Mouse (Mus musculus) neural tube, embryonic 15.5 days (tissue): Measurements from ENCODE around the gene Gm21969. TPM values are rescaled to one million over a fixed set of nuclear protein-coding genes. Genes with fewer than 3 reads are reported as not detected.

Experiments used
- ATAC-seq: fragments of 200-750 bp; cut with Nextera tagmentation; 2 replicates; pipeline ENCODE4 v1.8.0; 2017; ENCODE audit warnings: mild to moderate bottlenecking, moderate TSS enrichment, moderate library complexity; ENCODE audit not compliant: low FRiP score
- H3K27ac ChIP-seq: fragments of 300-500 bp; sonication (generic); replicated peaks from 2 replicates; pipeline ENCODE4 v1.5.1; 2015; ENCODE audit warnings: mild to moderate bottlenecking, inconsistent platforms
- H3K27me3 ChIP-seq: fragments of 300-500 bp; sonication (generic); replicated peaks from 2 replicates; pipeline ENCODE4 v1.6.1; 2015; ENCODE audit warnings: inconsistent platforms
- H3K36me3 ChIP-seq: fragments of 300-500 bp; sonication (generic); 2 replicates; pipeline ENCODE4 v1.6.1; 2015; ENCODE audit warnings: inconsistent platforms
- H3K4me1 ChIP-seq: fragments of 300-500 bp; sonication (generic); 2 replicates; pipeline ENCODE4 v1.6.1; 2015; ENCODE audit warnings: inconsistent platforms
- H3K4me2 ChIP-seq: fragments of 300-500 bp; sonication (generic); 2 replicates; pipeline ENCODE4 v1.6.1; 2015; ENCODE audit warnings: inconsistent platforms, mild to moderate bottlenecking, moderate library complexity
- H3K4me3 ChIP-seq: fragments of 300-500 bp; sonication (generic); replicated peaks from 2 replicates; pipeline ENCODE4 v1.5.1; 2015; ENCODE audit warnings: mild to moderate bottlenecking, inconsistent platforms
- H3K9ac ChIP-seq: fragments of 300-500 bp; sonication (generic); replicated peaks from 2 replicates; pipeline ENCODE4 v1.6.1; 2015; ENCODE audit warnings: mild to moderate bottlenecking, inconsistent platforms
- H3K9me3 ChIP-seq: fragments of 300-500 bp; sonication (generic); replicated peaks from 2 replicates; pipeline ENCODE4 v1.6.1; 2016; ENCODE audit warnings: inconsistent platforms
- WGBS: fragments of 180-500 bp; shearing (Covaris S2); methylation state at CpG from one replicate; pipeline ENCODE4 v1.1.7; 2015; ENCODE audit warnings: mixed read lengths; 5-methylcytosine and 5-hydroxymethylcytosine counted together
- polyA plus RNA-seq: library from polyadenylated mRNA; unstranded; fragments of >200 nt; fragmentation: Nextera tagmentation; extraction: Ambion mirVana; gene quantifications from 2 replicates; pipeline ENCODE4 v1.2.1, GENCODE M21; 2015

Gene Gm21969
- polyA plus RNA-seq, 1 experiment from 2014 or later, result not detected

GRCm38 (mm10) chr4:139601519-139602356 is 1.2 kb upstream of the Gm21969 start:
- peaks cover 22% of the 10 kb centered on the region for H3K36me3 ChIP-seq
- H3K27ac ChIP-seq, result peak overlapping the region; percentile 38; the same call in 1 of the 2 replicates
- no peak for ATAC-seq
- WGBS, result 60% methylated on average over 7 of the region's 7 CpGs
- H3K27me3 ChIP-seq, result no peaks in the 10 kb centered on the region
- no peak overlapping the region for H3K4me3 ChIP-seq
- peaks cover 64% of the 10 kb centered on the region for H3K4me1 ChIP-seq
- no peak overlapping the region for H3K9ac ChIP-seq
- no peak overlapping the region for H3K4me2 ChIP-seq
- no peaks in the 10 kb centered on the region for H3K9me3 ChIP-seq

DNA sequence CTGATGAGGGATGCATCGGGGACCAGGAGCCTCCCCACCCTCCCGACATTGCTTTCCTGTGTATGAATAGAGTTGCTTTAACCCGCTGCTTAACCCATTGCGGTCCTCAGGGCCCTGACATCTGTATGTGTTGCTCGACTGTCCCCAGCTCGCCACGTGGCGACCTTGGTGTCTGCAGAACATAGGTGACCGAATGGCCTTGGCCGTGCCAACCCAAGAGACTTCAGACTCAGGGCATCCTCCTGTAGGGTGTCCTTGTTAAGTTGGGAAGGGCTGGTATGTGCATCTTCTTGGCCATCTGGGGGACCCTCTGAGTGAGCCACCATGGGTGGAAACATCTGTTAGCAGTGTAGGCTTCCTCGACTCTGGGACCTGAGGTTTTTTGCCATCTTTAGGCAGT is 2.2 kb downstream of the Gm21969 start:
- Histone ChIP-seq H3K36me3 (peaks cover 48% of the 10 kb centered on the region), H3K9ac (no peak overlapping the region), H3K4me2 (no peak overlapping the region), H3K4me1 (peaks cover 30% of the 10 kb centered on the region), H3K4me3 (no peak overlapping the region), H3K9me3 (no peaks in the 10 kb centered on the region), H3K27ac (no peak overlapping the region), H3K27me3 (no peaks in the 10 kb centered on the region)
- 90% methylated on average over 11 of the region's 11 CpGs for WGBS
- ATAC-seq, result no peak

DNA sequence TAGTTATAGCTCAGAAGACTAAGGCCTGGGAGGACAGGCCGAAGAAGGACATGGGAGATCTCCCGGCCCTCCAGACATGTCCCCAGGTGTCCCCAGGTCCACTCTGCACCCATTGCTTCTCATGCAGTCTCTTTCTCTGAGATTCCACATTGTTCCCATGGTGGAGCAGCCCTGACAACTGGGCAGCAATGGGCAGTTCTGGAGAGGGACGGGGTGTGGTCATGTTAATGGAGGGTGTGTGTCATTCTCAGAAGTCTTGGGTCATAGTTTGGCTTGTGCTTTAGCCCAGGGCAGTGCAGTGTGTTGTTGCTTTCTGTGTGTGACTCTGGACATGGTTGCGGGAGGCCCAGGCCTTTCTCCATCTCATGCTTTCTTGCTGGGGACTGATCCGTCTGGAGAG is 3.7 kb downstream of the Gm21969 start:
- peaks cover 26% of the 10 kb centered on the region for H3K4me1 ChIP-seq
- no peak overlapping the region for H3K4me2 ChIP-seq
- 94% methylated on average over 5 of the region's 5 CpGs for WGBS
- H3K9me3 ChIP-seq, result no peaks in the 10 kb centered on the region
- peaks cover 50% of the 10 kb centered on the region for H3K36me3 ChIP-seq
- no peak overlapping the region for H3K9ac ChIP-seq
- ATAC-seq, result no peak
- H3K27me3 ChIP-seq, result no peaks in the 10 kb centered on the region
- H3K27ac ChIP-seq, result no peak overlapping the region
- H3K4me3 ChIP-seq, result no peak overlapping the region

DNA sequence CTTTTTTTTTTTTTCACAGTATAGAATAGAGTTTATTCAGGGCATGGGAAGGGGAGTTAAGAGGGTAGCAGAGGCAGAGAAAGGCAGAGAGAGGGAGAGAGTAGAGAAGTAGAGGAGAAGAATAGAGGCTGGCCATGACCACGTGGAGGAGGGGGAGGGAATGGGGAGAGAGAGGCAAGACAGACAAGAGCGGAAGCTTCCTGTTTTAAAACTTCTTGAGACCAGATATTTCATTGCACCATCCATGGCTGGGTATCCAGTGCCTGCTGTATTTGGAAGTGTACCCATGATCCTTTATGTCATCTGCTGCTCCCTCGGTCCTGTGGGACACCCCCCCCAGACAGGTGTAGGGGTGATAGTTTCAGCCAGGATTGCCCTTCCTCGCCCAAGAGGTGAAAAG is 6.0 kb downstream of the Gm21969 start:
- Histone ChIP-seq H3K27me3 (no peaks in the 10 kb centered on the region), H3K4me2 (no peak overlapping the region), H3K9ac (no peak overlapping the region), H3K4me3 (no peak overlapping the region), H3K9me3 (no peaks in the 10 kb centered on the region), H3K27ac (no peak overlapping the region), H3K36me3 (peaks cover 63% of the 10 kb centered on the region), H3K4me1 (peaks cover 11% of the 10 kb centered on the region)
- no peak for ATAC-seq
- WGBS, result 73% methylated on average over 4 of the region's 4 CpGs

DNA sequence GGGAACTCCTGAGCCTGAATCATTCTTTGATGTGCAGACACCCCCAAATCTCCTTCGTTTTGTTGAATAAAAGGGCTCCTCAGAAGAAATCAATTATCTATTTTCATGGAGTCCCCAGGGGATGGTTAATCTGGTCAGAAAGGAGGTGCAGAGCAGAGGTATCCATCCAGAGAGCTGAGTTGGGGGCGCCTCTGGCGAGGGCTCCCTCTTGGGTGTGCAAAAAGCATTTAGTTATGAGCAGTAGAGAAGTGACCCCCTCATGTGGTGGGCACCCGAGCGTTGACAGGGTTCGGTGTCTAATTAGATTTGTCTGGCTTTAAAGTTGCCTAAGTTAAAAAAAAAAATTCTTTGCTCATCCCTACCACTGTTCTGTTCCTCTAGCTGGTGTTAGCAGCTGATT is 8.0 kb downstream of the Gm21969 start:
- Histone ChIP-seq H3K36me3 (peaks cover 66% of the 10 kb centered on the region), H3K9me3 (no peaks in the 10 kb centered on the region), H3K4me2 (peak overlapping the region; percentile 50; the same call in 1 of the 2 replicates), H3K27ac (peak overlapping the region; percentile 77), H3K9ac (no peak overlapping the region), H3K27me3 (no peaks in the 10 kb centered on the region), H3K4me1 (peaks cover 11% of the 10 kb centered on the region), H3K4me3 (no peak overlapping the region)
- WGBS, result 44% methylated on average over 6 of the region's 6 CpGs
- peak; percentile 39; the same call in 1 of the 2 replicates for ATAC-seq

DNA sequence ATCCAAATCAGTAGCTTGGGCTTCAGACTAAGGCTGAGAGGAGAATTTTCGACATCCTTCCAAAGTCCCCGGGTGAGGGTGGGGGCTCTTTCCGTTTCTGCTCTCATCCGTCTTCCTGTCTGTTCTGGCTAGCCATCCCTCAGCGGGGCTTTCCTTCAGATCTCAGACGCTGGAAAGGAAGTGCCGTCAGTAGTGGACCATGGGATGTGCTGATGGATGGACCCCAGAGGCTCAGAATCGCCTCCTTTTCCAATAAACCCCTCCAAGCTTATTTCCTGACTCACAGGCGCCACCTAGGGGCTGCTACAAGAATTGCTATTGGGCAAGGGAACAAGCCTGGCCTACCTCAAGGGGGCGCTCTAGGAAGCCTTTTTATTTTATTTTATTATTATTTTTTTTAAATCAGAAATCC is 8.6 kb downstream of the Gm21969 start:
- peak; percentile 63; the same call in 1 of the 2 replicates for ATAC-seq
- peak overlapping the region; percentile 77 for H3K27ac ChIP-seq
- no peaks in the 10 kb centered on the region for H3K27me3 ChIP-seq
- H3K9me3 ChIP-seq, result no peaks in the 10 kb centered on the region
- no peak overlapping the region for H3K4me3 ChIP-seq
- peak overlapping the region; percentile 50 for H3K4me2 ChIP-seq
- H3K9ac ChIP-seq, result peak overlapping the region; percentile 40; the same call in 1 of the 2 replicates
- peaks cover 61% of the 10 kb centered on the region for H3K36me3 ChIP-seq
- H3K4me1 ChIP-seq, result peaks cover 16% of the 10 kb centered on the region
- 2% methylated on average over 10 of the region's 10 CpGs for WGBS

DNA sequence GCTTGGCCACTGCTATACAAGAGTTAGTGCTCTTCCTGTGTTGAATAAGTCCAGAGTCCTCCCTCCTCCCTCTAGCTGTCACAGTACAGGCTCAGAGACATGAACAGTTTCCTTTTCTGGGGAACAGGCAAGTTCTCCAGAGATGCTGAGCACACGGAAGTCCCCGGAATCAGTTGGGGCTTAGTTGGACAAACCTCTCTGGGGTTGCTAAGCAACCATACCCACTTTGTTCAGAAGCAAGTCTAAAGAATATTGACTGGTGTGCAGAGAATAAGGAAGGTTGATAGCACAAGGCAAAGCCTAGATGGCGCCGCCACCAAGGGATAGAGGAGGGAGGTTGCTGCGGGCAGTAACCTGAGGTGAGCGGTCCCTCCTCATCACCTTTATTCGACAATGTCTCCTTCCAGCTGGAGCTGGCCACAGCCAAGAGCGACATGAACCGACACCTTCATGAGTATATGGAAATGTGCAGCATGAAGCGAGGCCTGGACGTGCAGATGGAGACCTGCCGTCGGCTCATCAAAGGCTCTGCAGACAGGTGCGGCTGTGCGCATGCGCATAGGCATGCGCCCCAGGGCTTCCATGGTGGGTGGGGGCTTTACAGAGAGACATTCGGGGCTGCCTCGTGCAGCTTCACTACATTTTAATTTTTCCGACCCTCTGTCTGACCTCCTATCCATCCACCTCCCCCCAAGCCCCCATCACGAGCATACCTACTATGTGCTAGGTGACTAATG is 11.7 kb downstream of the Gm21969 start:
- H3K27ac ChIP-seq, result no peak overlapping the region
- 88% methylated on average over 21 of the region's 21 CpGs for WGBS
- H3K9ac ChIP-seq, result no peak overlapping the region
- H3K36me3 ChIP-seq, result peaks cover 41% of the 10 kb centered on the region
- H3K4me2 ChIP-seq, result no peak overlapping the region
- H3K4me1 ChIP-seq, result peaks cover 16% of the 10 kb centered on the region
- H3K4me3 ChIP-seq, result no peak overlapping the region
- no peaks in the 10 kb centered on the region for H3K9me3 ChIP-seq
- ATAC-seq, result no peak
- H3K27me3 ChIP-seq, result no peaks in the 10 kb centered on the region

GRCm38 (mm10) chr4:139616276-139617000 is 13.5 kb downstream of the Gm21969 start:
- Histone ChIP-seq H3K4me3 (peak overlapping the region; percentile 12), H3K27me3 (no peaks in the 10 kb centered on the region), H3K4me2 (peak overlapping the region; percentile 39), H3K27ac (peak overlapping the region; percentile 37; the same call in 1 of the 2 replicates), H3K36me3 (peaks cover 36% of the 10 kb centered on the region), H3K9me3 (no peaks in the 10 kb centered on the region), H3K9ac (peak overlapping the region; percentile 23; the same call in 1 of the 2 replicates), H3K4me1 (peaks cover 7% of the 10 kb centered on the region)
- ATAC-seq, result no peak
- 21% methylated on average over 24 of the region's 24 CpGs for WGBS

GRCm38 (mm10) chr4:139617001-139617364 is 14.0 kb downstream of the Gm21969 start:
- Histone ChIP-seq H3K9ac (no peak overlapping the region), H3K27ac (peak overlapping the region; percentile 37; the same call in 1 of the 2 replicates)

DNA sequence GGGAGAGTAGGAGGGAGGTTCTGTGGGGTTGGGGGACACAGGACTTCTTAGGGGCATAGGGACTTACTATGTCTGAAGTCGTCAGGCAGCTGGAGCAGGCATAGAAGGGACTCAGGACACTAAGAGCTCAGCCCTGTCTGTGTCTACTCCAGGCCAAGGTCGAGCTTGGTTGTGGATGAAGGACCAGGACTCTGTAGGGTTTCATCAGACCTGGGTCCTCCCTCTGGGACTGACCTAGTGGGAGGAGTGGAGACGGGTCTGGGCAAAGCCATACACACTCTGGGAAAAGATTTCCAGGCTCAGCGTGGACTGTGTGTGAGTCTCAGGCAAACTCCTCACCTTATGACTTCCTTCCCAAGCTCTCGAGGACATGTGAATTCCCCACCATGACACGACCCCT is 16.8 kb downstream of the Gm21969 start:
- no peak for ATAC-seq
- peaks cover 15% of the 10 kb centered on the region for H3K36me3 ChIP-seq
- H3K4me3 ChIP-seq, result no peak overlapping the region
- H3K4me1 ChIP-seq, result peaks cover 29% of the 10 kb centered on the region
- no peak overlapping the region for H3K9ac ChIP-seq
- H3K4me2 ChIP-seq, result no peak overlapping the region
- H3K27me3 ChIP-seq, result no peaks in the 10 kb centered on the region
- WGBS, result 89% methylated on average over 6 of the region's 6 CpGs
- H3K27ac ChIP-seq, result no peak overlapping the region
- H3K9me3 ChIP-seq, result no peaks in the 10 kb centered on the region

More at GRCm38 (mm10) chr4:139617001-139617364, 14.0 kb downstream of the Gm21969 start:
- Histone ChIP-seq H3K4me3 (no peak overlapping the region), H3K9me3 (no peaks in the 10 kb centered on the region), H3K36me3 (peaks cover 36% of the 10 kb centered on the region), H3K27me3 (no peaks in the 10 kb centered on the region), H3K4me1 (peaks cover 11% of the 10 kb centered on the region), H3K4me2 (0 out of 2 replicates have a peak overlapping the region, but pooled peaks have one; percentile 39)
- WGBS, result 59% methylated on average over 3 of the region's 3 CpGs
- no peak for ATAC-seq
